Mouse (Mus musculus) T-helper 17 cell (primary cell): Measurements from ENCODE around the gene Srebf1.

Experiments used
- in situ Hi-C, 2 experiments: fragments of 300-600 bp; cut with MboI, MseI; formaldehyde crosslinking; loops; 1 replicate in 1 of 2; 2 replicates in 1 of 2; pipeline ENCODE4 v1.15.1; 2025; ENCODE audit warnings: high pct_unique_total_duplicates in 2 of 2

Gene Srebf1

DNA sequence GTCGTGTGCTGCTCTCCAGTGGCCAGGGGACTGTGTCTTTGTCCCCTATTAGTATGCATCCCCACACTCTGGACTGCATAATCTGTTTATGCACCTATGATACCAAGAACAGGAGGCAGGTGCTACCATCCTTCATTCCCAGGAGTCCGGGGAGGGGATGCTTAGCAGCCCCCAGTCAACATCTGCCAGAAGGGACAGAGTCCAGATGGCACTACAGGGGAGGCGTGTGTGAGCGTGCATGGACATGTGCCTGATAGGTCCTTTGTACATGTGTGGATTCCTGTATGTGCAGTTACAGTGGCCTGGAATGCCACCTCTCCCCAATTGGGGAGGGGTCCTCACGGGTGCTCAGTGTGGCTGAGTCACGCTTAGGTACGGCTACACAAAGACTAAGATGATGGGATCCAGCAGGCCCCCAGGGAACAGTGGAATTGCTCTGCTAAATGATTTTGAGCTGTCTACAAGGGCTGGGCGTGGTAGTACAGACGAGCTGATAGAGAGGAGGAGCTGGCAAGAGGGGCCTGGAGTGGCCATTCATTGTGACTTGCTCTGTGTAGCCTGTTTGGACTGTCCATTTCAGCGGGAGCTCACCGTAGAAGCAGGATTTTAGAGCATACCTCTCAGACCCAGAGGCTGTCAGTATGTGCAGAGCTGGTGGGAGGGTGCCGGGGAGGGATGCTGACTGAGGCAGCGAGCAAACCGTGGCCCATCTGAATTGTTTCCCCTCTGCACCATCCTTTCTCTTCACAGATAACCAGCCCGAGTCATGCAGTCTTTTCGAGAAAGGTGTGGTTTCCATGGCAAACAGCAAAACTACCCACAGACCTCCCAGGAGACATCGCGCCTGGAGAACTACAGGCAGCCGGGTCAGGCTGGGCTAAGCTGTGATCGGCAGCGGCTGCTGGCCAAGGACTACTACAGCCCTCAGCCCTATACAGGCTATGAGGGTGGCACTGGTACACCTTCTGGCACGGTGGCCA is 37.7 kb downstream of the Srebf1 start:
- in situ Hi-C loops, result loop anchor here in 1 of 2 experiments (5.0 to 10.0 kb wide), 2 partner anchors 93 to 1420 kb away; no protein-coding TSS in a partner anchor

DNA sequence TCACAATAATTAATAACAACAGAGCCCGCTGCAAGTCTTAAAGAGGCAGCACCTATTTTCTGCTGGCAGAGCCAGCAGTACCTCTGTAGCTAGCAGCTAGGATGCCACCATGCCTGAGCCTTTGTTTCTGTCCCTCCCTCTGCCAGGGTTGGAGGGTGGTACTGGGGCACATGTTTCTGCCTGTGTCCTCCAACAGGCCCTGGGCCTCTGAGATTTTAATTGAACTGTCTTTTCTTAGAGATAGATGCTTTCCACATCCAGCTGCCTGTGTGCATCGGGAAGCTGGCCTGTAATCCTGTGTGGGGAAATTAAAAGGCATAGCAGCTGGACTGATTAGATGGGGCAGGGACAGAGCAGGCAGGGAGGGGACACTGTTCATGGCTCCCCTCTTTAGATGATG is 39.6 kb downstream of the Srebf1 start:
- in situ Hi-C loops, result loop anchor here in 1 of 2 experiments (5.0 to 10.0 kb wide), 2 partner anchors 95 to 1418 kb away; no protein-coding TSS in a partner anchor

DNA sequence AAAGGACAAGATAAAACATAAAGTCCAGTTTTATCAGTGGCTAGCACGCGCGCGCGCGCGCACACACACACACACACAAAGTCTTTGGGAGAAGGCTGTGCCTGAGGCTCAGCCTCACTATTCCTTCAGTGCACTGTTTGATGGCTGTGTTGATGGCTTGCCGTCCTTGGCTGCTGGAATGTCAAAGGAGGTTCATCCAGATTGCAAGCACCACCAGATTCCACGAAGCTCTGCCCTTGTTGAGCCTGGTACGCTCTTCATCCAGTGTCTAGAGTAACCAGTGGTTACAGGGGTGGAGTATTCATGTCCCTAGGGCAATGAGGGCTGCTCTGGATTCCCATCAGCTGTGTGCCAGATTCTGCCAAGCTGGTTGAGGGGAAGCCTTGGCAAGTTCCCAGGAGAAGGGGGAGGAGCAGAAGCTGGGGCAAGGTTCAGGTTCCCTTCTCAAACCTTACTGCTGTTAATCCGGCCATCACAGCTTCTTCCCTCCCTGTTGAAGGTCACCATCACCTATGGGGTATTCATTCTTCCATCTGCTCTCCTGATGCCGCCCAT is 40.2 kb downstream of the Srebf1 start:
- in situ Hi-C loops, result loop anchor here in 1 of 2 experiments (5.0 to 10.0 kb wide), 2 partner anchors 95 to 1417 kb away; no protein-coding TSS in a partner anchor

DNA sequence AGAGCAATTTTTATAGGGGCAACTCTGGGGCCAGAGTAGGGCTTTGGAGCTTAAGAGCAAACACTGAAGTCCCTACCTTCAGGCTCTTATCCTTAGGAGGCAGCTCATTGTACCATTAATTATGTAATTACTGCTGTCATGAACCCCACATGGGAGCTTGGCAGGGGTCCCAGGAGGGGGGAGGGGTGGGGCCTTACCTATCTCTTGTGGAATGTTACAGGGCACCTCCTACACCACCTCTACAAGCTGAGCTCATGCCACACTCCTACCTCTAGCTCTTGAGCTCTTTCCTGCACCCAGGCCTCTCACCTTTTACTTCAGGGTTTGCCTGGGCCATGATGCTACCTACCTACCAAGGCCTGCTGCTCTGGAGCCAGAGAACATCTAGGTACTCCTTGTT is 43.9 kb downstream of the Srebf1 start:
- in situ Hi-C loops, result no loop called here

DNA sequence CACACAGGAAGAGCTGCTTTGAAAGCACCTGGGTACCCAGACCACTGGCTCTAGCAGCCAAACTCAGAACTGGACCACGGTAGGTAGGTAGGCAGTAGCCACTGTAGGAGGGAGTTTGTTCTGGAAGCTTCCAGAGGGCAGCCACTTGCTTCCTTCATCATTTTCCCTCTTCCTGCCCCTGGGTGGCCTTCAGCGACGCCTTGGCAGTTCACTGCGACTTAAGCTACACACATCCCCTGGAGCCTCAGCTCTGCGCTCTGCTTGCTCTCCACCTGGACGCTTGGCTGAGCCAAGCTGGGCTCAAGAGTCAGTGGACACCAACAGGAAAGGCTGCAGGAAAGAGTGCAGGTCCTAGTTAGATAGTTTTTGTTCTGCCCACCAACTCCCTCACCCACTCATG is 44.4 kb downstream of the Srebf1 start:
- in situ Hi-C loops, result no loop called here

DNA sequence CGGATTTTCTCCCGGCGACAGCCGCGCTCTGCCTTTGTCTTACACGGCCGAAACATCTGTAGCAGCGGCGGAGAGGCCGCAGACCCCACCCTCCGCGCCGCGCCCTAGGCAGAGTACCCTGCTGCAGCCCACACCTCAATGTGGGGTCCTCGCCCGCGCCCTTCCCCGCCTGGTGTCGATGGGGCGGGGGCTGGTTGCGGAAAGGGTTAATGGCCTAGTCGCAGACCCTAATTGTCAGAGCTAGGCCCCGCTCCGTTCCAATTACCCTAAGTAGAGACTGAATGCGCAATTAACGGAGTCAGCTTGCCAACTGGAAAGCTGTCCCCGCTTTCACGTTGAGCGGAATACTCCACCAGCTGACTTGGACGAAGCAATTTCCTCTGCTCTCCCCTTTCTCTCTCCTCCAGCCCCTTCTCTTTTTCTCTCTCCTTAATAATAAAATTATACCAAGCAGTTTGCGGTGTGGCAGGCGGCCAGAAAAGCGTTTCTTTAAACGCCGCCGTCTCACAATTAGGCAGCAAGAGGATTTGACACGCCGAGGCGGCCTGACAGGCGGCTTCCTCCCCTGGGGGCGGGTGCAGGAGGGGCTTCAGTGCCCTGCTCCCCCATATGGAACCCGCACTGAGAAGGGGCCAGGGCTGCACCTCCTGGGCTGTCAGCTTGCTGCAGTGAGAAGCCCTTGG is 45.3 kb downstream of the Srebf1 start:
- in situ Hi-C loops, result no loop called here

DNA sequence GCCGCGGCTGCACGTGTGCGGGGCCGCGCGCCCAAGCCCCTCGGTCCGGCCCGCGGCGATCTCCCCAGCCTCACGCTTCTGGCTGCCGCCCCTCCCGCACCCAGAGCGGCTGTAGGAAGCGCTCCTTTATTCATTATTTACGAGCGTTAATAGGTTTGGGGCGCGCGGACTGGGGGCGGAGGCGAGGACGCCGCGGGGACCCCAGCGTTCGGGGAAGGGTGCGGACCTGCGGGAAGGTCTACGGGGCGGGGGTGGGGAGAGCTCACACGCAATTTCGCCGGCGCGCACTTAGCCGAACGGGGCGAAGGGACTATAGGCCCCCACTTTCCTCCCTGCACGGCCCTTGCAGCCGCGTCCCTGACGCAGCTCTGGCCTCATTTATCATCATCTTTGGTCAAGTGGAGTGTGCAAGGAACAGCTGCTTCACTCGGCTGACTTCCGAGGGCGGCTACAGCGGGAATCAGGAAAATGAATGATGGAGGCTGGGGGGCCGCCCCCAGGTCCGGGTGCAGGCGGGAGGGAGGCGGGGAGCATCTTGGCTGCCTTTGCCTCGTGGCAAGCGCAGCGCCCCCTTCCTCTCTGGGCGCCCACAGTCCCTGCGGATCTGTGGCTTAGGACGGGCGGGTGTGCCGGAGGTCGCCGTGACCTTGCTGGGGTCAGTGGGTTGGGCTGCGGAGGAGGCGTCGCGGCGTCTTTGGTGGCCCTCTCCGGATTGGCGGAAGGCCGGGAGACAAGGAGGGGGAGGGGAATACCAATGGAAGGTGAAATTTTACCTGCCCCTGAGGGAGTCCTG is 46.0 kb downstream of the Srebf1 start:
- in situ Hi-C loops, result no loop called here

DNA sequence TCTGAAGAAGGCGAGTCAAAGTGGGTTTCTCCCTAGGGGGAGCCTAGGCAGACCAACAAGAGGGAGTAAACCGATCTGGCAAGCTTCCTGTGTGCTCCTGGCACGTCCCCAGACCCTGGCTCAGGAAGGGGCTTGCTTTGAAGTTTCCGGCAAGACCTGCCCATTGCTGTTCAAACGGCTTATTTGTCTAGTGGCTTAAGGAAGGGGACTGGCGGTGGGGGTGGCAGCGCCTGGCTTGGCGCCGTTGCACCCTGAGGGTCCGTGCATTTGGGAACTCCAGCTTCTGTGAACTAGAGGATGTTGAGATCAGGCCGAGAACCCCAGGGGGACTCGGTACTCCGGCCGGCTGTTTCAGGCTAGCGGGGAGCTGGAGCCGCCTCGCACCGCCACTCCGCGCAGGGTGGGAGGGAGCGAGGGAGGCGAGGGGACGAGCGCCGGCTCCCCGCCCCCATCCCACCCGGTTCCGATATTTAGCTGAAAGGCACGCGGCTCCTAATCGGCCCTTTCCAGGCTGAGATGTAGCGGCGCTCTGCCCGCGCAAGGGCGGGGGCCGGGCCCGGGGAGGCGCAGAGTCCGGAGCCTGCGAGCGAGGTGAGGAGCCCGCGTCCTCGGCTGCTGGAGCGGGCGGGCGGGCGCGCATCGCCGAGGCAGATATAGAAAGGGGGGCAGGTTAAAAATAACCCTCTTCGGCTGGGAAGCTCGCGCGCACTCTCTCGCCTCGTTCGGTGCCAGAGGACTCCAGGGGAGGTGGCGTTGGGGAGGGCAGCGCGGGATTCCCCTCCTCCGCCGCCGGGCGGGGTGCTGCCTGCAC is 46.8 kb downstream of the Srebf1 start:
- in situ Hi-C loops, result no loop called here

DNA sequence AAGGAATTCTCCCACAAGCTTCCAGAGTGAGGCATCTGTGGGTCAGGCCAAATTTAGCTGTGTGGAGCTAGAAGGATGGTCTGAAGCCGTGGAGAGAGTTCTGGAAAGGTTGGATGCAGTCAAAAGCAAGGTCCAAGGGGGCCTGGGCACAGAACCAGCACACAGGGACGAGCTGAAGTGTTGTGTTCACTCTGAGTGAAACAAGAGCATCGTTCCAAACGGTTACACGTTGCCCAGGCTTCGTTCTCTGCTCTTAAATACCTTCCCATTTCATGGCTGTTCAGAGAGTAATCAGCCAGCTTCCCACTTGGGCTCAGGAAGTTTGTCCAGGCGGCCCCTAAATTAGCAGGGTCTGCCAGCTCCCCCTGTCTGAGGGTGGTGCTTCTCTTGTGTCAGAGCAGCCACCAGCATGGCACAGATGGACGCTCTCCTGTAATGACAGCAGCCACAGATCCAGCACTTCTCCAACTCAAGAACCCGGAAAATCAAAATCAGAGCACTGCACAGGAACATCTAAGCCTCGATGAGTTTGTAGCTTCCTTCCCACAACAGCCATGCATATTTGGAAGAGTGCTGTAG is 48.7 kb downstream of the Srebf1 start:
- in situ Hi-C loops, result no loop called here

DNA sequence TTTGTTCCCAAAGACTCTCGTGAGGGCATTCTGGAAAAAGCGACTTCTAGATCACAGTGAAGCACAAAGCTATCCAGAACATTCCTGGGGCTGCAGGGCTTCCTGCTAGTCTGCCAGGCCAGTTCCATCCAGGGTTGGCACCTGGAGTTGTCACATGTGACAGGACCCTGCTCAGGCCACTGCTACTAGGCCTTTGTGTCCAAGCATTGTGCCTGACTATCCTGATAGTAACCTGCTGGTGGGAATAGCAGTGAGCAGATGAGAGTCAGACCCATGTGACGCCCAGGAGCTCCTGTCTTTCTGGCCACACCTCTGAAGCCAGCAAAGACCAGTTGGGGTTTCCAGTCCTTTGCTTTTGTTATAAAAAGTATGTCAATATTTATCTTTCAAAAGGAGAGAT is 50.3 kb downstream of the Srebf1 start:
- in situ Hi-C loops, result no loop called here

DNA sequence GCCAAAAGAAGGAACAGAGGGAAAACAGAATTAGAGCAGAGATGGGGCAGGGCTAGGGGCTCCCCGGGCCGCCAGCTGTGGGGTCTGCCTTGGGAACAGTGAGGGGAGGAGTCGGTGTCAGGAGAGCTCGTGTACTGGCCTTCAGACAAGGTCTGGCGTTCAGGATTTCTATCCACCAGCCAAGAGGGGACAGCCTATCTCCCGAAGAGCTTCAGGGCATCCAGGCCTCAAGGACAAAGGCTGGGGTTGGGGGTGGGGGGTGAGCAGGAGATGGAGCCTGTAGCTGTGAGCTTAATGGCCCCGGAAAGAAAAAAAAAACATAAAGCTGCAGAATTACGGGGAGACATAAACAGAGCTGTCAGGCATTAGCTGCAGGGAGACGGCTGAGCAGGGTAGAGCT is 53.6 kb downstream of the Srebf1 start:
- in situ Hi-C loops, result no loop called here

DNA sequence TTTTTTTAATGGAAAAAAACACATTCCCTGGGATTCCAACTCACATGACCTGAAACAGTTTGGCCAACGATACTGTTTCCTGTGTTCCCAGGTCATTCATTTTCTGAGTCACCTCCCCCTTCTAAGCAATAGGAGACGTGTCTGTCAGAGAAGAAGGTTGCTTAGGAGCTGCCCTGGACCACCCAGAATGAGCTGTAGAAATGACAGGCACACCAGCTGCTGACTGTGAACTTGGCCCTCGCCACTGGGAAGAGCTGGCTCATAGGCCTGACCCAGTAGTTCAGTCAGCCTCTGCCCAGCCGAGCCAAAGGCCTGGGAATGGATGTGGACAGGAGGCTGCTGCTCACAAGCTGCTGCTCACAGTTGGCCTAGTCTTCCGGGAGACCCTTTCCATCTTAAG is 57.3 kb downstream of the Srebf1 start:
- in situ Hi-C loops, result no loop called here

DNA sequence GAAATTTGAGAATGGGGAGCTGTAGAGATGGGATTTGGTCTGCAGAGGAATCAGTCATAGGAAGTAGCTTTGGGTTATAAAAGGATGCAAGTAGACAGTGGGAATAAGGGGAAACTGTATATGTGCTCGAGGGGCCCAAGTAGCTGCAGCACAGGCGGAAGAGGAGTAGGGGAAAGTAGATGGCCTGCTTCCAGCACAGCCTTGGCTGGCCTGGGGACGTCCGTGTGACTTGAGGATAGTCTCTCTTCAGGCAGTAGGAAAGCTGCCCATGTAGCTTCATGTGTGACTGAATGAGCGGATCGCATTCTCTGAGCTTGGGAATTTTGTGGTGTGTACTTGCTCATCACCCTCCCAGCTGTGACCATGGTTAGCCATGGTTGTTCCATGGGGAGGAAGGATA is 57.9 kb downstream of the Srebf1 start:
- in situ Hi-C loops, result no loop called here

DNA sequence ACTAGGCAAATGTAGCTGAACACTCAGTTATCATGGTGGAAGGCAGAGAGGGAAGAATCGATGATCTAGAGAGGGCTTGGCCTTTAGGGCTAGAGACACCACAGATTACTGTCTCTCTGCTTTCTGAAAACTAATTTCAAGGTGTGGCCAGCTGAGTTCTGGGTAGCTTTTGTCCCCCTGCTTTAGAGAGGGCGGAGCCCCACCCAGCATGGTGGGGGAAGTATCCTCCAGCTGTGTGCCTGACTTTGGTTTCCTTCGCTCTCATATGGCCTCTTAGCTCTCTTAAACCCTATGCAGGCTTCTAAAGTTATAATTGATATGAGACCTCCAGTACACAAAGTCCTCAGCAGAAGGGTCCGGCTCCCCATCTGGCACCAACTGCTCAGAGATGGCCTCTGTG is 59.0 kb downstream of the Srebf1 start:
- in situ Hi-C loops, result no loop called here

DNA sequence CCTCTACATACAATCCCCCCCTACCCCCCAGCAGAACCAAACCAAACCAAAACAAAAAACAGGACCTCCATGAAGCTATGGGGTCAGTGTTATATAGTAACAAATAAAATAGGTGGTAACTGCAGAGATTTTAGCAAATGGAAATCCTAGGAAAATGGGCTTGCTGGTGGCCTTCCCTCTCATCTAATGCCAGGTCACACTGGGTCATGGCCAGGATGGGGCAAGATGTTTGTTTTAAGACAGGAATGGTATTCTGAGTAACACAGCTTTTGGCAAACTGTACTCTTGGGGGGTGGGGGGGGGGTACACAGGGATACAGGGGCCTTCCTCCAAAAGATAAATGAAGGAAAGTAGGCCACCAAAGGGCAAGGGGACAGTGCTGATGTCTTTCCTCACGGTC is 59.8 kb downstream of the Srebf1 start:
- in situ Hi-C loops, result no loop called here

DNA sequence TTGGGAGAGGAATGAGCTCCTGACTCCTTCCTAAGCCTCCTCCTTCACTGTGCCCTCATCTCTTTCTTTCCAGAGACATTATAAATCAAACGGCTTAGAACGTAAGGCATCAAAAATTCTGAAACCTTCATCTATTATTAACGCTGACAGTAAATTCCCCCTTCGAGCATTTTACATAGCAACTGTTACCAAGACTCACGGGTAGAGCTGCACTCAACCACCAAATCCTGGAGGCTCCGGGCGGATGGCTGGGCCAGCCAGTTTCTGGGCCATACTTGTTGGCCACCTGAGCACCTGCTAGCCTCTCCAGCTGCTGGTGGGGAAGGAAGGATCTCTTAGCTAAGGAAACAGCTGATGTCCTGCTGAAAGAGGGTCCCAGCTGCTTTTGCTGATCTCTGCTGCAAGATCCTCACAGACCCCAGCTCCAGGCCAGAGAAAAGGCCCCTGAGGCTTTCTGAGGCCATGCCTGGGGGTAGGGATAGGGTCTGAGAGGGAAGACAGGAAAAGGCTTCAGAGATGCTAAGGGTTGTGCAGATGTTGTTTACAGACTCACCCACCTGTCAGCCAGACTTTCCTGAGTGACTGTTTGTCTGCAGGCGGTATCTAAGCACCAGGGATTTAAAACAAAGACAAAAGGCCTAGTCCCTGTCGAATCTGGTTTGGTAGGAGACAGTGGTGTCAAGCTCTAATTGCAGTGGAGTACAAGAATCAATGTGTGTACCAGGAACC is 61.1 kb downstream of the Srebf1 start:
- in situ Hi-C loops, result no loop called here

DNA sequence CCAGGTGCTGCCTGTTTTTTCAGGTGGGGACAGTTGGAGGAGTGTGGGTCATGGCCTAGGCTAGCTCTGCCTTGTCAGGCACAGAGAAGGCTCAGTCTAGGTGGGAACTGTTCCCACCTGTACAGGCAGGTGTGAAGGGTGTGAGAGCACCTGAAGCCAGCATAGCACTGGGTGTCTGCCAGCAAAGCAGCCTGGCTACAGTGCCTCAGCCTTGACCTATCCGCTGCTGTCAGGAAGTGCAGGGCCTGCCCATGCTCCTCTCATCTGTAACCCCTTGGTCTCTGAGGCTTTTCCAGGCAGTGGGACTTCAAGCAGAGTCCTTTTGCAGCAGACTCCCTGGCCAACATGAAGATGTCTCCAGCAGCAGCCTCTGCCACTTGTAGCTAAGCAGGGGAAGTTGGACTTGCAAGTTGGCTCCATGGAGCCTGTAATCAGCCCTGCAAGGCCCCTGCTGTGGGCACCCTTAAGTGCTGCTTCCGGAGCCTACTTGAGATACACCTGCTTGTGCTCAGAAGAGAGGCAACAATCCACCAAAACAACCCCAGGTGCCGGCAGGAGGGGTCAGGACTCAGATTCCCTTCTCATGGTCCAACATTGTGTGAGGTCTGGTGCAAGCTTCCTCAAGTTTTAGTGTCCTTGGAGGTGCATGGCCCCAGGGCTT is 61.8 kb downstream of the Srebf1 start:
- in situ Hi-C loops, result no loop called here

DNA sequence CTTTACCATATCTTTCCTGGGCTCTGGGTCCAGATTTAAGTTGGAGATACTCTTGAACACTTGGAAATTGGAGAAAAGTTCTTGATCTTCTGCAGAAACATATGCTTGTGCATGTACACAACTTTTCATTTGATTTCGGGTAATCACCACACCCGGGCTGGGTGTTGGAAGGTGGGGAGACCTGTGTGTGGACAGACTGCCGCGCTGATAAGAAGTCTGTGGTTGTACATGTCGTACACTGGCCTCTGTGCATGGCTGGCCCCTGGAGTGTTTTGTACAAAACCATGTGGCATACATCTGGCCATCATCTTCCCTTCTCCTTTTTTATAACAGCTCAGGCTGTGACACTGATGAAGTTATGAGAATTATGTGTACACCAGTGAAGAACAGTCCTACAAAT is 62.4 kb downstream of the Srebf1 start:
- in situ Hi-C loops, result no loop called here

DNA sequence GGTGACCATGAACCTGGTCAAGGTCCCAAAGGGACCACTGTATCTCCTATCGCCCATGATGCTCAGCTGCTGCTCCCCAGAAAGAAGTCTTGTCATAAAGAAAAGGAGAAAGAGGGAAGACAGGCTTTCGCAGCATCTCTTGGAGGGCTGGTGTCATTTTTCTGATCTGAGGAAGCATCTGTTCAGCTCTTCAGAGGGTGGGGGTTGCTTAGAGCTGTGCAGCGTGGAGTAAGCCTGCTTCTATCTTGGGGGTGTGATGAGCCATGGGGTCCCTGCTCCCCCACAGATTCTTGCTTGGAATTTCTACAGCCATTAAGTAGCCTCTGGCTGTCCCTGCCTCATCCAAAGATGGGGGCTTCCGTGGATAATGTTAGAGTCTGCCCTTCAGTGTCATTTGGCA is 64.1 kb downstream of the Srebf1 start:
- in situ Hi-C loops, result no loop called here
